Mouse (Mus musculus): ENCODE measurements at regions not wholly inside any gene's neighbourhood (a gene's known extent, or its start where the extent isn't known, plus 50 kb on each side); places are given as distances from the start of the nearest gene placed in this dataset.

DNA sequence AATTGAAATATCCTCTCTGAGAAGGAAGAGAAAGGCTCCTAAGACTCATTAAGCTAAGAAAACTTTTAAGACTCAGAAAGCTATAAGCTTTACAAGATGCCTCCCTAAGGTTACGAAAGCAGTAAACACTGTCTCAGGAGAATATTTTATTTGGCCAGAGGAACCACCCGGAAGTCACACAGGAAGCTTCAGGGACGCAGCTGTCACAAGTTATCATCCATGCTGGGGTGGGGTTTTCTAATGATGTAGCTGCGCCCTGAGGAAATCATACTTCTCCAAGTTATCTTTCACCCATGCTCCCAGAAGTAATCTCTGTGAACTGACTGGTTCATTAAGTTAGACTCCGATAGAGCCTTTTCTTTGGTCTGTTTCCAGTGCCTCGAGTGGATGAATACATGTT lies 102.0 kb upstream of the Fam78b start:
- TF ChIP-seq POLR2A (IDR thresholded peaks at IDR 0.05; ENCODE audit: low read depth, low read length) (no peak), CTCF (IDR thresholded peaks at IDR 0.05; ENCODE audit: extremely low read depth, insufficient read depth, insufficient read length, insufficient replicate concordance) (no peak)
